Mouse (Mus musculus) left cerebral cortex, adult 2 months (tissue): ENCODE results near the gene Echdc3. TPM values are rescaled to one million over a fixed set of nuclear protein-coding genes. Genes with fewer than 3 reads are reported as not detected.

Source experiments
- DNase-seq, 2 experiments: peaks; one replicate each; pipeline ENCODE4 v3.0.0; 2021 to 2022; ENCODE audit warnings: low spot score in 2 of 2, mixed read lengths in 1 of 2; ENCODE audit errors: extremely low spot score in 1 of 2
- H3K27ac ChIP-seq: fragments of 200-600 bp; 2 replicates; pipeline ENCODE4 v1.8.1; 2022
- H3K4me3 ChIP-seq: fragments of 200-600 bp; 2 replicates; pipeline ENCODE4 v1.8.1; 2022
- CTCF ChIP-seq: fragments of 200-600 bp; IDR thresholded peaks from 2 replicates; pipeline ENCODE4 v1.8.1; 2022; ENCODE audit warnings: antibody characterized with exemption, mild to moderate bottlenecking, moderate library complexity
- intact Hi-C: fragments of 180-260 bp; cut with DNase I; formaldehyde crosslinking; loops from one replicate; pipeline ENCODE4 v1.15.1; 2025
- total RNA-seq, 2 experiments: library from RNA; stranded (reverse); gene quantifications; 2 replicates each; pipeline ENCODE4 v1.2.3; 2021

Echdc3 gene
- total RNA-seq, 2 experiments from 2014 or later: 1.1 to 1.5 TPM

DNA sequence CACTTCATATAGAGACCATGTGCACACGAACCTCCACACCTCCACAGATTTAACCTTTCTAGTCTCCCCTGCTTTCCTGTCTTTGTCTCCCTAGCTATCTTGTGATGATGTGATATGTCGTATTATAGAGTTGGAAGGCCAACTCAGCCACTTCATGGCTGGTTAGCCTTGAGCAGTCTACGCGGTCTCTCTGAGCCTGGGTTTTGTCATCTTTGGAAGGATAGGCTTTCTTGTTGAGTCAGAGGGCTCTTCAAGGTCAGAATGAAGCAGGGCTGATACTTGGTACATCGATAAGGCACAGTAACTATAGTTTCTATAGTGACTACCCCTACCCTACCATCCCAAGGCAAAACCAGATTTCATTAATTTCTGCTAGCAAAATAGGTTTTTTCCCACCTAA is 28.6 kb upstream of the Echdc3 start:
- TF ChIP-seq CTCF: no peak

DNA sequence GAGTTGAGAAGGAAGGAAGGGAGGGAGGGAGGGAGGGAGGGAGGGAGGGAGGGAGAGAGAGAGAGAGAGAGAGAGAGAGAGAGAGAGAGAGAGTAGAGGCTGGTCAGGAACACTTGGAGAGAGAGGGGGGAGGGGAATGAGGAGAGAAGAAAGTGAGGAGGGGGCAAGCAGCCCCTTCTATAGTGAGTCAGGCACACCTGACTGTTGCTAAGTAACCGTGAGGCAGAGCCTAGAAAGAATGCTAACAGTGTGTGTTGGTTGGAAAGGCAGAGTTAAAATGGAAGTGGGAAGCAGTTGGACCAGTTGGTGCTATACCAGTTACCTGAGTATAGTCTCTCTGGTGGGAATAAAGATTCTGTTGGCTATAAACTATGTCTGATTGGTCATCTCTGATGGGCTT is 27.2 kb upstream of the Echdc3 start:
- H3K27ac ChIP-seq: no peak overlapping the region
- no peak overlapping the region for H3K4me3 ChIP-seq
- intact Hi-C loops: no loop called here
- DNase-seq: no peak
- TF ChIP-seq CTCF: no peak

More for the DNA sequence above, 28.6 kb upstream of the Echdc3 start:
- Histone ChIP-seq H3K4me3 (no peak overlapping the region), H3K27ac (no peak overlapping the region)
- intact Hi-C loops: no loop called here
- DNase-seq: no peak

DNA sequence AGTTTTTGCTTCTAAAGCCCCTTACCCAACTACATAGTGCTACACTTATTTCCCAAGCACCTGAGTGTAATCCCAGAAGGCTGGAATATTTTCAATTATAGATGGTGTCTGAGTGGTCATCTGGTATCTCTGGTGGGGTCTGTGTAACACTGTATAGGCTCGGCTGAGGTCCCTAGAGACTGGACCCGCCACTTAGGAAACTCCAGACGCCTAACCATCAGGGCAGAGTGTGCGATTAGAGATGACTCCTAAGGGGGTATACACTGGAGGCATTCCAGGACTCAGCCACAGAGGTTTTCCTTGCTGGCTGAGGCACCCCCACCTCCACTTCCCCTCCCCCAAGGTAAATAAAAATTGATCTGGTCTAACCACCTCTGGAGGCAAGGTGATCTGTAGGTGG is 26.5 kb upstream of the Echdc3 start:
- intact Hi-C loops: no loop called here

DNA sequence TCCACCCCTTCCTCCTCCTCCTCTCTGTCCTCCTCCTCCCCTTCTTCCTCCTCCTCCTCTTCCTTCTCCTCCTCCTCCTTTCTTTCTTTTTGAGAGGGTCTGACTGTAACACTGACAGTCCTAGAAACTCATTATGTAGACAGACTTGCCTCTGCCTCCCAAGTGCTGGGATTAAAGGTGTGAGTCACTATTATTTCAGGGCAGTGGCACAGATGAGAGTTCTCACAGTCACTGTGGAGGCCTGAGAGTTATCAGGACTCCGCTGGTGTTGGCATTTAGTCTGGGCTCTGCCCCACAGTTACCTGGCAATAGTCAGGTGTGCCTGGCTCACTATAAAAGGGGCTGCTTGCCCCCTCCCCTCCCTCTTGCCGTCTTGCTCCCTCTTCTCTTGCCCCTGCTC is 25.8 kb upstream of the Echdc3 start:
- DNase-seq: no peak
- no peak overlapping the region for H3K27ac ChIP-seq
- TF ChIP-seq CTCF: no peak
- H3K4me3 ChIP-seq: no peak overlapping the region
- intact Hi-C loops: no loop called here

More for the DNA sequence above, 26.5 kb upstream of the Echdc3 start:
- H3K4me3 ChIP-seq: no peak overlapping the region
- no peak for DNase-seq
- no peak overlapping the region for H3K27ac ChIP-seq
- TF ChIP-seq CTCF: no peak

DNA sequence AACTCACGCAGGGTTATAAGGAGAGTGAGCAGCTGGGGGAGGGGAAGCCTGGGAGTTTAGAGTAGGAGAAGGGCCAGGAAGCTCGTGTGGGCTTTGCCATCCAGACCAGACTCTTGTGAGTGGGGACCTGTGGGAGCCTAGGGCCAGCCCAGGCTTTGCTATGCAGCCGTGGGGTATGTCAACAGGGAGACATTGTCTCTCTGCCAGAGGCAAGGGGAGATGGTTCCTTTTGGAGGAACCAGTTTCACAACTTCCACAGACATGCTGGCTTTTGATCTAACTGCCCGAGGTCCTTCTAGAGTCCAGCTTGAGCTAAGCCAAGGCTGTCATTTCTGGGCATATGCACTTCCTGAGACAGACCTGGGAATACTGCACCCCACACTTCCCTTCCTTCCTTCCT is 25.4 kb upstream of the Echdc3 start:
- no peak overlapping the region for H3K27ac ChIP-seq
- intact Hi-C loops: no loop called here
- TF ChIP-seq CTCF: no peak
- H3K4me3 ChIP-seq: no peak overlapping the region
- DNase-seq: no peak

DNA sequence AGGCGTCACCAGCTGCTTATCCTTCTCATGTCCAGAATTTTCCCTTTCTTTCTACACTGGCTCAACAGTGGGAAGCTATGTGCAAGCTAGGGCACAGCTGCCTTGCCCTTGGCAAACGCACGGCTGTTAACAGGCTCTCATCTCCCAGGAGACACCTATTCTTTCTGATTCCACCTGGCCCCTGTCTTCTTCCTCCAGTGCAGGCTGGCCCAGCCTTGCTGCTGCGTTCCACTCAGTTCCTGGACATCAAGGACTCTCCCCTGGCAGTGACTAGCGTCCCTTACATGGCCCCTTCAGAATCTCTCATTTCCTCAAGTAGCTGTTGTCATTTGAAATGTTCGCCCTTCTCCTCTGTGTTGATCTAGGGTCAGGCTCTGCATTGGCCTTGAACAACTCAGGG is 20.5 kb upstream of the Echdc3 start:
- Histone ChIP-seq H3K27ac (no peak overlapping the region), H3K4me3 (no peak overlapping the region)
- no peak for TF ChIP-seq CTCF
- DNase-seq: no peak
- intact Hi-C loops: no loop called here

DNA sequence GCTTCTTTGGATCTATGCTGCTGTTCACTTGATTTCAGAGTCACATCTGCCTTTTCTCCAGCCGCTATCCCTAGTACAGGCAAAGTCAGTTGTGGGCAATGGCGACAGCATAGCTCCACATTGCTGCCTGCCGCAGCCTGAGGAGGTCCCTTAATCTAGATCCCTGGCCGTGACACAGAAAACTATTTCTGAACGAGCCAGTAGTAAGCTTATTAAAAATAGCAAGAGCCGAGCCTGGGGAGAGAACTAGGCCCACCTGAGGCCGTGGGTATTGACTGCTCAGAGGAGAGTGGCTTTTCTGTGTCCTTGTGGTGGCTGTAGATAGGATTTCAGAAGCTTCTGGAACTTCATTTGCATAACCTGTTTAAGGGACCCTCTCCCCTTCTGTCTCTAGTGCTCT is 19.9 kb upstream of the Echdc3 start:
- TF ChIP-seq CTCF: no peak
- no peak for DNase-seq
- Histone ChIP-seq H3K27ac (no peak overlapping the region), H3K4me3 (no peak overlapping the region)
- intact Hi-C loops: no loop called here

DNA sequence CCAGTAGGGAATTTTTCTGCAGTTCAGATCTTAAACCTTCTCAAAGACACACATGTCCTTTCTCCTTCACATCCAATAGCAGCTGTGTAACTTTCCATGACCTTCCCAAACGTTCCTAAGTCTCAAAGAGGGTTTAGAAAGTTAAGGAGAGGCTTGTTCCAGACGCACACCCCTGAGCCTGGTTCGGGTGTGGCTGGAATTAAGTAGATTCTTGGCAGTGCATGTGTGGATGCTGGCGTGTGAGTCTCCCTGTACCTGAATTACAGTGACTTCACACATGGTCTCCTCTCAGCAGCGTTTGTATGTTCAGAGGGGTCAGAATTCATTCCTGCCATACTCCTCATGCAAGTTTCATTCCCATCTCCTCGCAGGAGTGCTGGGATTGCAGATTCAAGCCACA is 18.0 kb upstream of the Echdc3 start:
- intact Hi-C loops: no loop called here
- H3K27ac ChIP-seq: no peak overlapping the region
- no peak for DNase-seq
- no peak overlapping the region for H3K4me3 ChIP-seq
- TF ChIP-seq CTCF: no peak

DNA sequence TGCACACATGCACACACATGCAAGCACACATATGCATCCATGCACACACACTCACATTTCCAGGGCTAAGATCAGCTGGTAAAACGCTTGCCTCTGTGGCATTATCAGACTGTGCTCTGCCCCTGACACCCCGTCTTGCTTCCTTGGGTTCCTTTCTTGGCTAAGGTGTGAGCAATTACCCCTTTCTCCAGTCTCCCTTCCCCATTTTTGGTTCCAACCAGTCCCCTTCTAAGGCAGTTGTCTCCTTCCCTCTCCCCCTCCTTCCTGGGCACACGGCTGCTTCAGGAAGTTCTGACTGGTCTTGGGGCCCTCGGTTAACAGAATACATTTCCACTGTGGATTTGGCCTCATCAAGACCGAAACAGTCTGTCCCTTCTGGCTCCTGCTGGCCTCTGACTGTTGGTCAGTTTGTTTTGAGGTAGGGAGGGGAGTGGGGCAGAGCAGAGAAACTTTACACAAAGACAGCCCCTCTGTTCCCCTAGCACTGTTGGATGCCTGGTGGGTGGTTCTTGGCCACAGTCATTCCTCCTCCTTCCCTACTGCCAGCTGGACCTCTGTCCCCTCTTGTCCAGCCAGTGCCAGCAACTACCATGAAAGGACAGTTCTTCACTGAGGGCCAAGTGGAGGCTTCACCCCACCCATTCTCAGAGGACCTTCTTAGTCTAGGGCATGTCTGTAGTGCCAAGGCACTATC is 16.9 kb upstream of the Echdc3 start:
- no peak overlapping the region for H3K27ac ChIP-seq
- intact Hi-C loops: no loop called here
- TF ChIP-seq CTCF: no peak
- no peak overlapping the region for H3K4me3 ChIP-seq
- no peak for DNase-seq

DNA sequence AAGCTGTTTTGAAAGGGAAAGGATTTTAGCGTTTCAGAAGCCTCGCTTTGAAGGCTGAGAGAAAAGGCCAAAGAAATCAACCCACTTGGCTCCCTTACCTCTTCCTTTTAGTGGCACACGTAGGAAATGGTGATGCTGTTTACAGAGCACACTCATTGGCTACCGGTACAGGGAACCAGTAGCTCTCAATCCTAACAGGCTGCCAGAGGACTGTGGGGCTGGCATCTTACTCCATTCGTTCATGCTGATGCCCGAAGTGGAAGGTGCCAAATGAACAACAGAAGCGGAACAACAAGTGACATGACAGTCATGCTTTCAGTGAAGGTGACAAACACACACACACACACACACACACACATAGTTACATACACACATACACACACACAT is 14.2 kb upstream of the Echdc3 start:
- intact Hi-C loops: loop anchor here (2.0 kb wide), 1 partner anchor 30 kb away; no protein-coding TSS in a partner anchor
- TF ChIP-seq CTCF: no peak
- H3K27ac ChIP-seq: no peak overlapping the region
- H3K4me3 ChIP-seq: no peak overlapping the region
- DNase-seq: no peak

DNA sequence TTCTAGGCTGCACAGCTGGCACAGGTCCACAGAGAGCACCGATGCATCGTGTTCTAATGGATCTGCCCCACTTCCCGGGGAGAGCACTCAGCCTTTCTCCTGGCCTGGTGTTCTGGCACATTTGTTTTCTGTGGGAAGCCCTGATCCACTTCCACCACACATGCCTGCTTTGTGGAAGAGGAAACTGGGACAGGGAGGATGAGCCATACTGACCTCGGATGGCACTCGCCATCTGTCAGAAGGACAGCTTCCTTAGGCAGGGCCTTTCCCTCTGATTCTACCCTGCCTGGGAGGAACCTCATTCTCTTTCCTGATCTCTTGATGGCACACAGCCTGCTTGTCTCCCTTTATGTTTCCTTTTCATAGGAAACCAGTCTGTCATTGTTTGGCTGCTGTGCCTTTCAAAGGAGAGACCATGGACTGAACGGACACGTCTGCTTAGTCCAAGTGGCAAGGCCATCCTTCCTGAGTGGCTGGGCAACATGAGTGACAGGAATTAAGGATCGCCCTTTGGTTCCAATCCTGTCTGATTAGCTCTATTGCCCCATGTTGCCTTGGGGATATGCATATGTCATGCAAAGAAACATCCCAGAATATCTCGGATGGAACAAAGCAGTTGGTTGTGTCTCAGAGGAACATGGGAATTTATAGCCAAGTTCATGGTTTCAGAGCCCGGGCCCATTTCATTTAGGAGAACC is 13.7 kb upstream of the Echdc3 start:
- intact Hi-C loops: loop anchor here (2.0 kb wide), 1 partner anchor 30 kb away; no protein-coding TSS in a partner anchor
- no peak for DNase-seq
- TF ChIP-seq CTCF: no peak
- no peak overlapping the region for H3K4me3 ChIP-seq
- H3K27ac ChIP-seq: no peak overlapping the region

DNA sequence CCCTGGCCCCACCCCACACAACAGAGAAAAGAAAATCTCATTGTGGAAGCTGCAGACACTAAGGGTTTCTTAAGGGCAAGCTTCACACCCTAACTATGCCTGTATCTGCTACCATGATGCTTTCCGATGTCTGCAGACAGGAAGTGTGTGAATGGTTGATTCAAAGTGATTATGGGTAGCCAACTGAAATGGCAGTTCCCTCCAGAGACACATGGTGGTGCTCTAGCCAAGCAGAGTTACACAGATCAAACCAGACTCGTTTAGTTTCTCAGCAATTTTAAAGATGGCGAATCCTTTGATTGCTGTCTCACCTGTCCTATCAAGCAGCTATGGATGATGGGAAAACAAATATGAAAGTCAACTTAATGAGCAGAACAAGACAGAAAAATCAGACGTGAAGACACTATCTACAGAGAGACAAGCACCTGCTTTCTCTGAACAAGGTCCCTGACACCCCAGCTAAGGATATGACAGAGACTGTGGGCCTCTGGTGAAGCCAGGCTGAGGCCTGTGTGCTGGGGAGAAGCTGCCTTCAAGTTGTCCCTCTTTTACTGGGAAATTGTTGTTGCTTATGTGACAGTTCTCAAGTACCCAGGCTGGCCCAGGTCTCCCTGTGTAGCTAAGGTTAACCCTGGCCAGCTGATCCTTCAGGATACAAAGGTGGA is 7.4 kb upstream of the Echdc3 start:
- Histone ChIP-seq H3K27ac (no peak overlapping the region), H3K4me3 (no peak overlapping the region)
- intact Hi-C loops: loop anchor here (1.0 to 5.0 kb wide), 3 partner anchors 103 to 247 kb away; partner anchors contain the start of gene Usp6nl
- TF ChIP-seq CTCF: peak; percentile 98
- DNase-seq: peak; percentile 72 to 84
